Mouse (Mus musculus): ENCODE measurements around the gene Atpaf2. TPM values are rescaled to one million over a fixed set of nuclear protein-coding genes. Genes with fewer than 3 reads are reported as not detected.
A peak's percentile ranks its signal among the peaks of the same experiment; 100 is the strongest.

Gene Atpaf2
- total and polyA plus RNA-seq, 3 experiments = 47.8 to 79.2 (median 78.6) TPM

DNA sequence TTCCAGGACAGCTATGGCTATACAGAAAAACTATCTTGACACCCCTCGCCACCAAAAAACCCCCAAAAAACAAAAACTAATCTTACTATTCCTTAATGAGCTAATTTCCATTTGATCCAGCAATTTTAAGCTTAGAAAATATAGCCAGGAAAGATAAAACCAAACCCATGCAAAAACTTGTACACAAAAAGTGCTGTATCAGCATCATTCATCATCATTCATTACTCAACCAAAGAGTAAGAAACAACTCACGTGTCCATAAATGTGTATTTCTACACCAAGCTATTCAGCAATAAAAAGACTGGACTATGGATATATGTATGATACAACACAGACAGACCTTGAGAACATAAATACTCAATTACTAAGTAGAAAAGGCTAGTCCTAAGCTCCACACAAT, 5.3 kb downstream of the Atpaf2 start:
- H3K79me2 ChIP-seq (replicated peaks; ENCODE audit: control insufficient read depth, extremely low read depth, insufficient read depth, poor library complexity, severe bottlenecking) = peaks cover 33% of the 10 kb centered on the region
- dilution Hi-C loops (cut with MboI; ENCODE audit: extremely low pct_ligation_motif_present, extremely low pct_unique_long_range_greater_than_20kb, low sequenced_read_pairs) (no loop called here), in situ Hi-C loops (cut with MboI; ENCODE audit: low pct_ligation_motif_present, low pct_unique_long_range_greater_than_20kb, low sequenced_read_pairs) (loop anchor here (10.0 to 25.0 kb wide), 2 partner anchors 158 to 326 kb away; no protein-coding TSS in a partner anchor)
- H3K4me1 ChIP-seq (ENCODE audit: control insufficient read depth in 1 of 2, insufficient read depth in 2 of 2) = peaks cover 3 to 21% of the 10 kb centered on the region in 2 experiments
- H3K4me3 ChIP-seq (replicated peaks in 1 of 3; ENCODE audit: low read depth in 2 of 3, low read length in 2 of 3, poor library complexity in 1 of 3) = no peak overlapping the region
- DNase-seq (ENCODE audit: extremely low read depth) = no peak
- H3K36me3 ChIP-seq (replicated peaks in 1 of 2; ENCODE audit: control insufficient read depth in 1 of 2, insufficient read depth in 1 of 2, low read length in 1 of 2) = peaks cover 18 to 50% of the 10 kb centered on the region in 2 experiments
- H3K9ac ChIP-seq (ENCODE audit: insufficient read depth, low read depth) = no peak overlapping the region
- TF ChIP-seq BHLHE40 (IDR thresholded peaks at IDR 0.05; ENCODE audit: low read depth, low read length) (no peak), MAFK (IDR thresholded peaks at IDR 0.05; ENCODE audit: insufficient replicate concordance, low read length) (peak; percentile 97)
- no peak overlapping the region for H3K4me2 ChIP-seq (ENCODE audit: insufficient read depth, low read depth, poor library complexity, severe bottlenecking)
- no peak overlapping the region for H3K27ac ChIP-seq (ENCODE audit: insufficient read depth, low read depth)
- no peaks in the 10 kb centered on the region for H3K27me3 ChIP-seq (replicated peaks)
- H3K9me3 ChIP-seq (replicated peaks; ENCODE audit: low read length) = no peaks in the 10 kb centered on the region

GRCm38 (mm10) chr11:60412173-60412572, 6.1 kb downstream of the Atpaf2 start:
- Histone ChIP-seq H3K9me3 (replicated peaks; ENCODE audit: low read length) (no peaks in the 10 kb centered on the region), H3K4me3 (replicated peaks in 1 of 3; ENCODE audit: low read depth in 2 of 3, low read length in 2 of 3, poor library complexity in 1 of 3) (no peak overlapping the region), H3K9ac (ENCODE audit: insufficient read depth, low read depth) (no peak overlapping the region), H3K4me2 (ENCODE audit: insufficient read depth, low read depth, poor library complexity, severe bottlenecking) (no peak overlapping the region), H3K4me1 (ENCODE audit: control insufficient read depth in 1 of 2, insufficient read depth in 2 of 2) (peaks cover 3 to 21% of the 10 kb centered on the region in 2 experiments), H3K27me3 (replicated peaks) (no peaks in the 10 kb centered on the region), H3K36me3 (replicated peaks in 1 of 2; ENCODE audit: control insufficient read depth in 1 of 2, insufficient read depth in 1 of 2, low read length in 1 of 2) (peaks cover 24 to 58% of the 10 kb centered on the region in 2 experiments), H3K79me2 (replicated peaks; ENCODE audit: control insufficient read depth, extremely low read depth, insufficient read depth, poor library complexity, severe bottlenecking) (peaks cover 33% of the 10 kb centered on the region), H3K27ac (ENCODE audit: insufficient read depth, low read depth) (no peak overlapping the region)
- dilution Hi-C loops (cut with MboI; ENCODE audit: extremely low pct_ligation_motif_present, extremely low pct_unique_long_range_greater_than_20kb, low sequenced_read_pairs) (no loop called here), in situ Hi-C loops (cut with MboI; ENCODE audit: low pct_ligation_motif_present, low pct_unique_long_range_greater_than_20kb, low sequenced_read_pairs) (loop anchor here (10.0 to 25.0 kb wide), 2 partner anchors 157 to 325 kb away; no protein-coding TSS in a partner anchor)
- DNase-seq (ENCODE audit: extremely low read depth) = peak; percentile 75
- no peak for TF ChIP-seq NRF1 (IDR thresholded peaks at IDR 0.05; ENCODE audit: low read depth, low read length)
- no peak for TF ChIP-seq EP300 (IDR thresholded peaks at IDR 0.05; ENCODE audit: low read length)
- TF ChIP-seq RAD21 (IDR thresholded peaks at IDR 0.05; ENCODE audit: low read depth, low read length) = peak; percentile 98
- no peak for TF ChIP-seq MEF2A (IDR thresholded peaks at IDR 0.05; ENCODE audit: borderline replicate concordance, low read depth, low read length)
- no peak for TF ChIP-seq UBTF (IDR thresholded peaks at IDR 0.05; ENCODE audit: low read depth, low read length)
- no peak for TF ChIP-seq ELF1 (IDR thresholded peaks at IDR 0.05; ENCODE audit: low read depth, low read length)
- TF ChIP-seq BHLHE40 (IDR thresholded peaks at IDR 0.05; ENCODE audit: low read depth, low read length) = no peak
- no peak for TF ChIP-seq USF1 (IDR thresholded peaks at IDR 0.05; ENCODE audit: low read depth, low read length)
- peak; percentile 18; the same call in 1 of the 2 replicates for TF ChIP-seq ZNF384 (IDR thresholded peaks at IDR 0.05; ENCODE audit: low read depth, low read length)
- TF ChIP-seq HCFC1 (IDR thresholded peaks at IDR 0.05; ENCODE audit: low read depth, low read length) = peak; percentile 74
- 0 out of 2 replicates have a peak, but pooled peaks have one; percentile 44 for TF ChIP-seq MYC (IDR thresholded peaks at IDR 0.05; ENCODE audit: low read depth, low read length)
- TF ChIP-seq E2F4 (IDR thresholded peaks at IDR 0.05; ENCODE audit: insufficient replicate concordance, low read depth, low read length) = no peak
- TF ChIP-seq MXI1 (IDR thresholded peaks at IDR 0.05; ENCODE audit: low read depth, low read length) = no peak
- TF ChIP-seq RCOR1 (conservative IDR thresholded peaks at IDR 0.05; ENCODE audit: low read depth, low read length) = no peak
- TF ChIP-seq GABPA (IDR thresholded peaks at IDR 0.05; ENCODE audit: insufficient replicate concordance, low read depth, low read length) = no peak
- peak; percentile 42; the same call in 1 of the 2 replicates for TF ChIP-seq IRF4 (IDR thresholded peaks at IDR 0.05; ENCODE audit: low read depth, low read length)
- no peak for TF ChIP-seq CHD1 (IDR thresholded peaks at IDR 0.05; ENCODE audit: low read depth, low read length)
- TF ChIP-seq TBP (conservative IDR thresholded peaks at IDR 0.05; ENCODE audit: low read depth, low read length) = 0 out of 2 replicates have a peak, but pooled peaks have one; percentile 17
- TF ChIP-seq MAZ (IDR thresholded peaks at IDR 0.05; ENCODE audit: low read depth, low read length) = 0 out of 2 replicates have a peak, but pooled peaks have one; percentile 55
- no peak for TF ChIP-seq PAX5 (IDR thresholded peaks at IDR 0.05; ENCODE audit: low read length)
- TF ChIP-seq KAT2A (IDR thresholded peaks at IDR 0.05; ENCODE audit: insufficient replicate concordance, low read length) = no peak
- no peak for TF ChIP-seq MAX (IDR thresholded peaks at IDR 0.05; ENCODE audit: low read length)
- peak; percentile 86 for TF ChIP-seq ZC3H11A (IDR thresholded peaks at IDR 0.05; ENCODE audit: low read depth, low read length)
- peak; percentile 92 for TF ChIP-seq SMC3 (IDR thresholded peaks at IDR 0.05; ENCODE audit: low read depth, low read length)
- TF ChIP-seq ETS1 (conservative IDR thresholded peaks at IDR 0.05; ENCODE audit: low read depth, low read length) = no peak
- TF ChIP-seq POLR2AphosphoS2 (IDR thresholded peaks at IDR 0.05; ENCODE audit: low read depth, low read length) = no peak
- peak; percentile 39; the same call in 1 of the 2 replicates for TF ChIP-seq JUND (conservative IDR thresholded peaks at IDR 0.05; ENCODE audit: low read depth, low read length)
- TF ChIP-seq JUN (IDR thresholded peaks at IDR 0.05; ENCODE audit: insufficient read depth, low read depth, low read length) = no peak
- TF ChIP-seq SIN3A (IDR thresholded peaks at IDR 0.05; ENCODE audit: low read length) = 0 out of 2 replicates have a peak, but pooled peaks have one; percentile 45
- TF ChIP-seq ZKSCAN1 (IDR thresholded peaks at IDR 0.05; ENCODE audit: borderline replicate concordance, low read depth, low read length) = no peak
- peak; percentile 76 to 95 for TF ChIP-seq CTCF (conservative IDR thresholded peaks at IDR 0.05 in 1 of 2, IDR thresholded peaks at IDR 0.05 in 1 of 2; ENCODE audit: low read depth in 2 of 2, low read length in 2 of 2)

Measured in CH12.LX (cell line).